Mouse (Mus musculus) megakaryocyte, embryonic 14.5 days (primary cell): ENCODE measurements around the gene Retreg2. TPM values are rescaled to one million over a fixed set of nuclear protein-coding genes. Genes with fewer than 3 reads are reported as not detected.

Source experiments
- H3K27me3 ChIP-seq: replicated peaks from 2 replicates; pipeline ENCODE3; 2012; ENCODE audit warnings: inconsistent platforms
- H3K36me3 ChIP-seq: replicated peaks from 2 replicates; pipeline ENCODE3; 2012; ENCODE audit warnings: low read length, inconsistent platforms, mixed read lengths
- H3K4me1 ChIP-seq: 2 replicates; pipeline ENCODE4 v1.6.1; 2012; ENCODE audit warnings: inconsistent platforms
- H3K4me3 ChIP-seq: replicated peaks from 2 replicates; pipeline ENCODE3; 2012; ENCODE audit warnings: moderate library complexity, mild to moderate bottlenecking, inconsistent platforms
- H3K9me3 ChIP-seq: 2 replicates; pipeline ENCODE4 v1.6.1; 2012; ENCODE audit warnings: inconsistent platforms
- FLI1 ChIP-seq: IDR thresholded peaks from 2 replicates; pipeline ENCODE4 v1.6.1; 2012; ENCODE audit warnings: low read length, inconsistent platforms, mixed read lengths
- GATA1 ChIP-seq: IDR thresholded peaks from 3 replicates; pipeline ENCODE4 v1.6.1; 2012; ENCODE audit warnings: mixed read lengths, low read length, inconsistent platforms, borderline replicate concordance
- polyA plus RNA-seq: library from polyadenylated mRNA; stranded (reverse); fragments of >175 nt; gene quantifications from 2 replicates; pipeline ENCODE4 v1.2.3, GENCODE M21; 2012; ENCODE audit warnings: low replicate concordance; ENCODE audit not compliant: insufficient read depth

Retreg2 gene
- polyA plus RNA-seq, 1 experiment, result 42.4 TPM

DNA sequence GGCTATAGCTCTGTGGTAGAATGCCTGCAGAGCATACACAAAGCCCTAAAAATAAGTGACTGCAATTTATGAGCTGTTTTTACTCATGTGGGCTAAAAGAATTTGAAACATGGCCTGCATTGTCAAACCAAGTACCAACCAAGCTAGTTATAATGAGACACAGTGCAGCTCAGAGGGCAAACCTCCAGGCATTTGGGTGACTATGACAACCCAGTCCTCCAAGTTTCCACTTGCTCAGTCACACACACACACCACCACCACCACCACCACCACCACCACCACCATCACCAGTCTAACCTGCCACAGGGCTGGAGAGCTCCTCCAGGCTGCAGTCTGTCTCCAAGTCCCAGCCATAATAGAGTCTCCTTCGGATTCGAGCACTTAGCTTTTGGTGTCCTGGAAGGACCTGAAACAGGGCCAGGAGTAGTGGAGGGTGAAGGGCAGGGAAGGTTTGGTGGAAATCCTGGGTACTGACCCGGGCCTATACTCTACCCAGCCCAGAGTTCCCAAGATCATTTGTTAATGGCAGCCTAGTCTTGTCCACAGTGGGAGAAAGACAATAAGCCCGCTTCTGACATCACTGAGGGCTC is 1.9 kb upstream of the Retreg2 start:
- TF ChIP-seq FLI1 (no peak), GATA1 (no peak)
- Histone ChIP-seq H3K4me1 (peaks cover 57% of the 10 kb centered on the region), H3K27me3 (no peaks in the 10 kb centered on the region), H3K36me3 (peaks cover 71% of the 10 kb centered on the region), H3K4me3 (peak overlapping the region; percentile 99), H3K9me3 (no peaks in the 10 kb centered on the region)

DNA sequence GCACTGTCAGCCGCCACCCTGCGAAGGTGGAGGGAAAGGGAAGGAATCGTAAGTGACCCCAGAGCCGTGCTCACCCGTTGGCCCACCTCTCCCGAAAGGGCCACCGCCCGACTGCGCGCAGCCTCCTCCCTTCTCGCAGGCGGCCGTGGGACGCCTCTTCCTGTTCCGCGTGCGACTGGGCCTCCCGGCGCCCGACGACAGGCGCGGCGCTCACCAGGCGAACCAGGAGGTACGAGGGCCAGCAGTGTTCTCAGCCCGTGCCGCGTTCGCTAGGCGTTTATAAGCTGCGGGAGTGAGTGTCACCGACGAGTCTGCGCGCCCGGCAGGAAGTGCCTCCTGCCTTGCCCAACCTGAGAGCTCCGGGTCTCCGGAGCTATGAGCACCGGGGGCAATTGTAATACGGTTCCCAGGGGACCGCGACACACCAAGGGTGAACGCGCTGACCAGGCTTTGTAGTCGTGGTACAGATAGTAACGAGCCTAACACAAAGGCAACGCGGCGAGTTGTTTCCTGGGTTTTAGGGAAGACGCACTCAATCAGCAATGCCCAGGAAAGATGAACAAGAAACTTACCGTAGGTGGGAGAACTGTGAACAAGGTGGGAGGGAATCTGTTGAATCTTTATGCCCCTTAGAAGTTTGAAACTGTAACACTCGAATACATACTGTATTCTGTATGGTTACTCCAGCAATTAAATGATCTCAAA is 940 bp upstream of the Retreg2 start:
- H3K4me3 ChIP-seq, result peak overlapping the region; percentile 99
- H3K4me1 ChIP-seq, result peaks cover 55% of the 10 kb centered on the region
- no peak for TF ChIP-seq FLI1
- no peak for TF ChIP-seq GATA1
- H3K27me3 ChIP-seq, result no peaks in the 10 kb centered on the region
- peaks cover 71% of the 10 kb centered on the region for H3K36me3 ChIP-seq
- H3K9me3 ChIP-seq, result no peaks in the 10 kb centered on the region

GRCm38 (mm10) chr1:75145589-75145988 is 3.0 kb downstream of the Retreg2 start:
- no peaks in the 10 kb centered on the region for H3K27me3 ChIP-seq
- peaks cover 69% of the 10 kb centered on the region for H3K36me3 ChIP-seq
- no peak for TF ChIP-seq GATA1
- TF ChIP-seq FLI1, result no peak
- H3K9me3 ChIP-seq, result no peaks in the 10 kb centered on the region
- H3K4me3 ChIP-seq, result no peak overlapping the region
- H3K4me1 ChIP-seq, result peaks cover 31% of the 10 kb centered on the region

GRCm38 (mm10) chr1:75147411-75148135 is 5.0 kb downstream of the Retreg2 start:
- Histone ChIP-seq H3K9me3 (no peaks in the 10 kb centered on the region), H3K4me3 (no peak overlapping the region), H3K36me3 (peaks cover 67% of the 10 kb centered on the region), H3K4me1 (peaks cover 28% of the 10 kb centered on the region), H3K27me3 (no peaks in the 10 kb centered on the region)
- no peak for TF ChIP-seq GATA1
- no peak for TF ChIP-seq FLI1

DNA sequence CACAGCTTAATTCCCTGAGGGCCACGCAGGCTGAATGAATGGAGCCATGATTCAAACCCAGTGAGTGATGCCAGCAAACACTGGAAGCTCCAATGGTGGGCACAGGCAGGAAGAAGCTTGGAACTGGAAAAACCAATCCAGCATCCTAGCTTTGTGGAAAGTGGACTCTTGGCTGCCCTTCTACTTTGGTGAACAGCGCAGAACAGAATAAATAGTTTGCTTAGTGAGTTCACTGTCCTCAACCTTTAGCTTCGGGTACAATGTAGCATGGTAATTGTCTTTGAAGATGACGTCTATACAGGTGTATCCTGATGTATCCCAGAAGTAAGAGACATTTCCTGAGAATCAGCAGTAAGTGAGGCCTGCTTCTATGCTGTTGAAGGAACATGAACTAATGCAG is 6.1 kb downstream of the Retreg2 start:
- peaks cover 65% of the 10 kb centered on the region for H3K36me3 ChIP-seq

DNA sequence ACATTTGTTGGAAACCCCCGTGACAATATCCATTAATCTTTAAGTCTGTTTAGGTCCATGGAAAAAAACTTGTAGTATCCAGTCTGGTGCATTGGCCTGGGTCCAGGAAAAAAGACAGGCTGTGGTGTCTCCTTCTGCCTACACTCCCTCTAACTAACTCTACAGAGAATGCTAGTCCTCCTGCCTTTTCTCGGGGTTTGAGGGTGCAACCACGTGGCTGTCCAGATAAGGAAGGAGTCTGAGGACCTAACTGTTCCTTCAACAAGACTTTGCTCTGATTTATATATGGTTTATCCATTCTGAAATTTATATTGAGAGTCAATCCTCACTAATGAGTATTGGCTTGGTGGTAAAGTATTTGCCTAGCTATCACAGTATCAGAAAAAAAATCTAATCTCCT is 13.3 kb downstream of the Retreg2 start:
- H3K36me3 ChIP-seq, result no peaks in the 10 kb centered on the region
- H3K9me3 ChIP-seq, result no peaks in the 10 kb centered on the region
- no peak for TF ChIP-seq GATA1
- no peak for TF ChIP-seq FLI1
- peaks cover 22% of the 10 kb centered on the region for H3K4me1 ChIP-seq
- H3K27me3 ChIP-seq, result no peaks in the 10 kb centered on the region
- no peak overlapping the region for H3K4me3 ChIP-seq

More for the DNA sequence above, 6.1 kb downstream of the Retreg2 start:
- Histone ChIP-seq H3K27me3 (no peaks in the 10 kb centered on the region), H3K9me3 (no peaks in the 10 kb centered on the region), H3K4me1 (peaks cover 20% of the 10 kb centered on the region), H3K4me3 (no peak overlapping the region)
- TF ChIP-seq GATA1 (no peak), FLI1 (no peak)

GRCm38 (mm10) chr1:75158990-75159389 is 16.4 kb downstream of the Retreg2 start:
- Histone ChIP-seq H3K4me3 (no peak overlapping the region), H3K9me3 (peaks cover 6% of the 10 kb centered on the region), H3K4me1 (peaks cover 22% of the 10 kb centered on the region), H3K36me3 (no peaks in the 10 kb centered on the region), H3K27me3 (no peaks in the 10 kb centered on the region)
- TF ChIP-seq GATA1 (no peak), FLI1 (no peak)

DNA sequence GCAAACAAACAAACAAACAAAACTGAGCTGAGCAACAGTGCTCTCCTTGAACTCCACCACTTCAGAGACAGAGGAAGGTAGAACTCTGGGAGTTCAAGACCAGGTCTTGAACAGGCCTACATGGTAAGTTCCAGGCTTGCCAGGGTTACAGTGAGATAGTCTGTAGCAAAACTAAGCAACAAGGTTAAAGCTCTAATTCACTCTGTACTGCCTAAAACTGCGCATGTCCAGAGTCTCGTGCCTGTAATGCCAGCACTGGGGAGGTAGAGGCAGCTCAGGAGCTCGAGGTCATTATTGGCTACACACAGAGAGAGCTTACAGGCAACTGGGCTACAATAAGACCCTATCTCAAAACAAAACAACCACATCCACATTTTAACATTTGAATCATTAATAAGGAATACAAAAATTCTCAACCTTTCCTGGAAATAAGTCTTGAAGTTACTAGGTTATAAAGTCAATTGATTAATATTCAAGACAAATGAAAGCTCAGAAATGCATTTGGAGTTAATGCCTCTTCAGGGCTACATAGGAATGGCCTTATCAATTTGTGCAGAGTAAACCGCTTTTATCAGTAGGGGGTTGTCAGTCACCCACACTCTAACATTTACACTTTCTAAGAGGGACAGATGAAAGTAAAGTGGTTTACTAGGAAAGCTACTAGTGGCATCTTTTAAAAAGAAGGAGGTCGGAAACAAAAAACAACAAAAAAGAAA is 17.1 kb downstream of the Retreg2 start:
- Histone ChIP-seq H3K4me3 (no peak overlapping the region), H3K4me1 (peaks cover 16% of the 10 kb centered on the region)

GRCm38 (mm10) chr1:75160256-75160617 is 17.7 kb downstream of the Retreg2 start:
- Histone ChIP-seq H3K27me3 (no peaks in the 10 kb centered on the region), H3K4me3 (no peak overlapping the region), H3K36me3 (no peaks in the 10 kb centered on the region), H3K4me1 (peaks cover 11% of the 10 kb centered on the region), H3K9me3 (peaks cover 6% of the 10 kb centered on the region)
- TF ChIP-seq FLI1 (no peak), GATA1 (no peak)

More for the DNA sequence above, 17.1 kb downstream of the Retreg2 start:
- Histone ChIP-seq H3K9me3 (peaks cover 6% of the 10 kb centered on the region), H3K36me3 (no peaks in the 10 kb centered on the region), H3K27me3 (no peaks in the 10 kb centered on the region)
- TF ChIP-seq FLI1 (no peak), GATA1 (no peak)
